Mouse (Mus musculus): ENCODE results near the gene Gnb3. TPM values are rescaled to one million over a fixed set of nuclear protein-coding genes. Genes with fewer than 3 reads are reported as not detected.

Gene Gnb3
- polyA plus RNA-seq, 1 experiment from 2014 or later, result 0.78 TPM

Other genes starting within 250 kb of the Gnb3 start
- 0.06 and 0.16 TPM in 2 replicates for gene C1s2, start 204.2 kb downstream of the Gnb3 start, polyA plus RNA-seq (2015; fragmentation: Nextera tagmentation; extraction: Ambion mirVana)
- gene Lpcat3, start 177.2 kb downstream of the Gnb3 start, polyA plus RNA-seq (2015; fragmentation: Nextera tagmentation; extraction: Ambion mirVana), result 38.5 and 52.2 TPM in 2 replicates
- 111 and 118 TPM in 2 replicates for gene Emg1, start 128.1 kb downstream of the Gnb3 start, polyA plus RNA-seq (2015; fragmentation: Nextera tagmentation; extraction: Ambion mirVana)
- 254 and 257 TPM in 2 replicates for gene Phb2, start 127.9 kb downstream of the Gnb3 start, polyA plus RNA-seq (2015; fragmentation: Nextera tagmentation; extraction: Ambion mirVana)
- 5.0 and 5.9 TPM in 2 replicates for gene Ptpn6, start 101.6 kb downstream of the Gnb3 start, polyA plus RNA-seq (2015; fragmentation: Nextera tagmentation; extraction: Ambion mirVana)
- gene Grcc10, start 98.9 kb downstream of the Gnb3 start, polyA plus RNA-seq (2015; fragmentation: Nextera tagmentation; extraction: Ambion mirVana), result 670 and 677 TPM in 2 replicates
- not detected in 2 replicates for gene Gm45234, start 84.3 kb downstream of the Gnb3 start, polyA plus RNA-seq (2015; fragmentation: Nextera tagmentation; extraction: Ambion mirVana)
- gene Atn1, start 83.8 kb downstream of the Gnb3 start, polyA plus RNA-seq (2015; fragmentation: Nextera tagmentation; extraction: Ambion mirVana), result 21.6 and 22.7 TPM in 2 replicates
- gene Eno2, start 70.6 kb downstream of the Gnb3 start, polyA plus RNA-seq (2015; fragmentation: Nextera tagmentation; extraction: Ambion mirVana), result 53.2 and 58.7 TPM in 2 replicates
- 4.0 and 6.3 TPM in 2 replicates for gene Lrrc23, start 60.5 kb downstream of the Gnb3 start, polyA plus RNA-seq (2015; fragmentation: Nextera tagmentation; extraction: Ambion mirVana)
- 7.8 and 8.4 TPM in 2 replicates for gene Spsb2, start 31.6 kb downstream of the Gnb3 start, polyA plus RNA-seq (2015; fragmentation: Nextera tagmentation; extraction: Ambion mirVana)
- 361 and 374 TPM in 2 replicates for gene Tpi1, start 26.0 kb downstream of the Gnb3 start, polyA plus RNA-seq (2015; fragmentation: Nextera tagmentation; extraction: Ambion mirVana)
- gene Usp5, start 10.8 kb downstream of the Gnb3 start, polyA plus RNA-seq (2015; fragmentation: Nextera tagmentation; extraction: Ambion mirVana), result 189 and 200 TPM in 2 replicates
- 42.6 and 51.2 TPM in 2 replicates for gene Cdca3, start 10.7 kb downstream of the Gnb3 start, polyA plus RNA-seq (2015; fragmentation: Nextera tagmentation; extraction: Ambion mirVana)
- 16.4 and 19.1 TPM in 2 replicates for gene P3h3, start 17.5 kb upstream of the Gnb3 start, polyA plus RNA-seq (2015; fragmentation: Nextera tagmentation; extraction: Ambion mirVana)
- gene Gpr162, start 23.7 kb upstream of the Gnb3 start, polyA plus RNA-seq (2015; fragmentation: Nextera tagmentation; extraction: Ambion mirVana), result 21.3 and 22.5 TPM in 2 replicates
- gene Cd4, start 47.9 kb upstream of the Gnb3 start, polyA plus RNA-seq (2015; fragmentation: Nextera tagmentation; extraction: Ambion mirVana), result 0.14 and 0.19 TPM in 2 replicates
- 2.4 and 2.6 TPM in 2 replicates for gene Lag3, start 71.4 kb upstream of the Gnb3 start, polyA plus RNA-seq (2015; fragmentation: Nextera tagmentation; extraction: Ambion mirVana)
- gene Ptms, start 79.8 kb upstream of the Gnb3 start, polyA plus RNA-seq (2015; fragmentation: Nextera tagmentation; extraction: Ambion mirVana), result 744 and 801 TPM in 2 replicates
- gene Mlf2, start 91.1 kb upstream of the Gnb3 start, polyA plus RNA-seq (2015; fragmentation: Nextera tagmentation; extraction: Ambion mirVana), result 481 and 505 TPM in 2 replicates
- 89.3 and 94.5 TPM in 2 replicates for gene Cops7a, start 125.3 kb upstream of the Gnb3 start, polyA plus RNA-seq (2015; fragmentation: Nextera tagmentation; extraction: Ambion mirVana)
- 29.3 and 31.6 TPM in 2 replicates for gene Pianp, start 156.4 kb upstream of the Gnb3 start, polyA plus RNA-seq (2015; fragmentation: Nextera tagmentation; extraction: Ambion mirVana)
- 17.7 and 20.4 TPM in 2 replicates for gene Zfp384, start 168.9 kb upstream of the Gnb3 start, polyA plus RNA-seq (2015; fragmentation: Nextera tagmentation; extraction: Ambion mirVana)
- 168 and 175 TPM in 2 replicates for gene Ing4, start 199.5 kb upstream of the Gnb3 start, polyA plus RNA-seq (2015; fragmentation: Nextera tagmentation; extraction: Ambion mirVana)
- 17.5 and 19.7 TPM in 2 replicates for gene Acrbp, start 209.4 kb upstream of the Gnb3 start, polyA plus RNA-seq (2015; fragmentation: Nextera tagmentation; extraction: Ambion mirVana)
- 0.55 and 0.65 TPM in 2 replicates for gene Lpar5, start 227.6 kb upstream of the Gnb3 start, polyA plus RNA-seq (2015; fragmentation: Nextera tagmentation; extraction: Ambion mirVana)

Data from hindbrain, embryonic 13.5 days (tissue).